Mouse (Mus musculus): ENCODE results near the gene Fras1.

DNA sequence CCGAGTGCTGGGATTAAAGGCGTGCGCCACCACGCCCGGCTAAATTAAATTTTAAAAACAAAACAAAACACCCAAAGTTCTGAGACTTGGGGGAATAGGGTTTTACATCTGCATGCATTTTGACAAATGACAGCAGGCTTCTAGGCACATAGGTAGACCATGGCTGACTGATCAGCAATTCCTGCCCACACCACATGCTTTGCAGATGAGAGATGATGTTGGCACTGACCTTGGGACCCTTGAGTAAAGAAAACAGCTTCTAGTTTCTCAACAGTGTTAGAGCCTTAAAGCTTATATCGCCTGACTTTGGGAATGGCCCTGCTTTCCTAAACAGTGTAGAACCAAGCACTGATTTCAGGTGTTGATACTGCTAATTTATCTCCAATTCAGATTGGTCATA lies 216.9 kb downstream of the Fras1 start:
- TF ChIP-seq CTCF (IDR thresholded peaks at IDR 0.05; ENCODE audit: insufficient read depth, low read depth, low read length) (no peak), POLR2A (IDR thresholded peaks at IDR 0.05; ENCODE audit: insufficient read depth, low read depth, low read length) (no peak)

Measured in olfactory bulb, adult 2 months (tissue).